Mouse (Mus musculus): ENCODE results near the gene Gm9803.

- TF ChIP-seq GATA1 (IDR thresholded peaks at IDR 0.05; ENCODE audit: low read length) (no peak), TAL1 (IDR thresholded peaks at IDR 0.05; ENCODE audit: low read length) (no peak)
These were observed 45.8 kb upstream of the Gm9803 start for GRCm38 (mm10) chr10:43477865-43478681.
